Mouse (Mus musculus) urinary bladder, postnatal 10 days (tissue): ENCODE results near the gene Dab1.

Source experiments
- DNase-seq: peaks from one replicate; pipeline ENCODE4 v3.0.0; 2022; ENCODE audit warnings: low spot score

Dab1 gene

DNA sequence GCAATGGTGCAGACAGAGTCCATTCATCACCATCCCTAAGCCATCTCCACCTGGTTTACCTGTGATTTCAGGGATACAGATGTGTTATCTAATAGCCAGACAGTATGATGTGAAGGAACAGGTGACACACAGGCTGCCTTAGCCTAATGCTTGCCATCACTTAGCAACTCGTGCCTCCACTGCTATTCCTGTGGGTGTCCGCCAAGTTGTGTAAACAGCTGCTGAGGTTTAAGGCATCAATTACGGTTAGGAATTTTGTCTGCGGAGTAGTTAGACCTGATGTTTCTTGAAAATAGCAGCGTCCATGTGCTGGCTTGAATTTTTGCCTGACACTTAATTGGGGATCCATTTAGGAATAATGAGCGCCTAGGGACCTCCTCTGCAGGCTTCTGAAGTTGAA is 487.1 kb downstream of the Dab1 start:
- no peak for DNase-seq

DNA sequence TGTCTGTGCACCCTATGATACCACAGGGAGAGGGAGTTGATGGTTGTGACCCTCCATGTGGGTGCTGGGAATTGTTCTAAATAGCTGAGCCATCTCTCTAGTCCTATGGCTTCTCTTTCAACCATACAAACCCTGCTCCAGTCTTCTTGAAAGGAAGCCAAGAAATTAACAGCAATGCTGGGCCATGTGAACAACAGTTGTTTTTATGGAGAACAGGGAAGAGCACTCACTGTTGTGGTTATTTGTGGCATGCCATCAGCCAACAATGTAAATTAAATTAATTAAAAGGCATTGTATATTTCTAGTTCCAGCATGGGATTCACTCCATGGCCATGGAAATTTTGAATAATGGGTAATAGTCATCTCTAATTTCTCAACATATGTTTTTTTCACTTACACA is 492.5 kb downstream of the Dab1 start:
- DNase-seq = no peak

DNA sequence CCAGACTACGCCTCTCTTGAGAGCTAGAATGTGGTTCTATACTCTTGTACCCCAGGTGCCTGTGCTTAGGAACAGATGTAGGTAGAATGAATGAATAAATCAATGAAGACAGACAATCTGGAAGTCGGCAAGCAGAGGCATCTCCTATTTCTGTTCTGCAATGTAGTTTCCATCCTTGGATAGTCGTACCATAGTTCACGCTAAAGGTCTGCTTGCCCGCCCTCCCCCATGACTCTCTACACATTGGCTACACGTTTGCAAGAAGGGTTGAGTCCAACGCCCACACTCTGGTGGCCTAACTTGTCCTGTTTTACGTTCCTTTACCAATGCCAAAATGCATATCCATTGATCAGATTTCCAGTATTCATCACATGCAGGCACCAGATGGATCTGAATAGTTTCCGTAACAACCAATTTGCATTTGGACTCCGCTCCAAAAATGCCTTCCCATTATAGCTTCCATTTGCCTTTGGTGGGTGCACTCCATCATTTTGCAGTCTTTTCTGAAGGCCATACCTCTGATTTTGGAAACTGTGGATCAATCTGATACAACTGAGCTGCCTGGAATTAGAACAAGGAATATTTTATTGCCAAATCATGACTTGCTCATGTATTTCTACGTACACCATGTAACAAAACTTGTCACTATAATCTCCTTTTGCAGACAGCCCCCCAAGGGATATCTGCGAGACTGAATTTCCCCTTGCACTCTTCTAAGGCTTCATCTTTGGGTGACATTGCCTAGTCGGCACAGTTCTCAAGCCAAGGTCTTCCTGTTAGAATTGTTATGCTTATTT is 494.2 kb downstream of the Dab1 start:
- no peak for DNase-seq

DNA sequence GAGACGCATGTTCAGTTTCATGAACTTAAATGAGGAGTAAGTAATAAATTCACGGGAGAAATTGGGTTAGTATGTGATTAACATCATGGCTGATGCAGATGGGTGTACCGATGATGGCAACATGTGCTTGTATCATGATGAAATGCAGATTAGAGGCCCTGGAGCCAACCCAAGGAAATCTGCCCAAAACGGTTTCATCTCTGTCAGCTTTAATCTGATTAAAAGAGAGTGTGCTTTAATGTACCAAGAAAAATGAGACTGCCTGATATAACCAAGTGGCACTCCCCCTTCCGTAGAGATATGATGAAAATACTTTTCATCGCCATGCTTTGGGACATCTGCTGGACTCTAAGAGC is 494.8 kb downstream of the Dab1 start:
- DNase-seq = no peak

DNA sequence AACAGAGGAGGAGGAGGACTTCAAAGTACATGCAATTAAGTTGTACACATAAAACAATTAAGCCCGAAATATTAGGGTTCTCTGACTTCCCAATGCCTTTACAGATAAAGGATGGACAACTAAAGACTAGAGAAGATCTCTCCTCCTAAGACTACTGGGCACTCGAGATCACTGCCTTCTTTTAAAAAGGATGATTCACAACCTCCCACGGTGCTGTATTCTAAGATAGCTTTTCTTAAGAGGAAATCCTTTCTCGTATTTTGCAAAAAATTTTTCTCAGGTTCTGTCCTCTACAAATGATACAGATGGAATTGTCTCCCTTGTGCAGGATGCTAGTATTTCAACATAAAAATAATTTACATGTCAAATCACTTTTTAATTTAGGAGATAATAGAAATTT is 500.9 kb downstream of the Dab1 start:
- no peak for DNase-seq

DNA sequence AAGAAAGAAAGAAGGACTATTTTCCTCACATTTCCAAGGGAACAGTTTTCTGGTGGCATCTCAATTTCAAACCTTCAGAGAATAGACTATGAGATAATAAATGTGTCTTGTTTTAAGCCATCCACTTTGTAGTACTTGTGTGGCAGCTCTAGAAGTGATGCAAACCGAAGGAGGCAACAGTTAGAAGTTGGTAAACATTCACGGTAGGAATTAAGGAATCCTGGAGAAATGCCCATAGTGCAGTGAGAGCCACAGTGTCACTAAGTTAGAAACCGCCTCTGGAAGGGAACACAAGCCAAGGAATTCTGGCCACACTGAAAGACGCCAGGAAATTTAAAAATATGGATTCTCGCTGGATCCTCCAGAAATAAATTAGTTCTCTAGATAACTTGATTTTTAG is 502.8 kb downstream of the Dab1 start:
- DNase-seq = no peak

DNA sequence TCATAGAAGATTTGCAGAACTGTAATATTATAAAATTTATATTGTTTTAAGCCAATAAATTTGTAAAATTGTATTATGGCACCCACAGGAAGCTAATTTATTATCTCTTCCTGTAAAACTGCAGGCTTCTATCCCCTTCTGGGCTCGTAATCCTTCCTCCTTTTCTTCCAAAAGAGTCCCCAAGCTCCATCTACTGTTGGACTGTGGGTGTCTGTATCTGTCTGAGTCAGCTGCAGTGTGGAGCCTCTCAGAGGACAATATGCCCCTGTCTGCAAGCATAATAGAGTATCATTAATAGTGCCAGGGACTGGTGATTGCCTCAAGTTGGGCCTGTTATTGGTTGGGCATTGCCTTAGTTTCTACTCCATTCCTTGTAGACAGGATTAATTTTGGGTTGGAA is 503.2 kb downstream of the Dab1 start:
- DNase-seq = no peak

DNA sequence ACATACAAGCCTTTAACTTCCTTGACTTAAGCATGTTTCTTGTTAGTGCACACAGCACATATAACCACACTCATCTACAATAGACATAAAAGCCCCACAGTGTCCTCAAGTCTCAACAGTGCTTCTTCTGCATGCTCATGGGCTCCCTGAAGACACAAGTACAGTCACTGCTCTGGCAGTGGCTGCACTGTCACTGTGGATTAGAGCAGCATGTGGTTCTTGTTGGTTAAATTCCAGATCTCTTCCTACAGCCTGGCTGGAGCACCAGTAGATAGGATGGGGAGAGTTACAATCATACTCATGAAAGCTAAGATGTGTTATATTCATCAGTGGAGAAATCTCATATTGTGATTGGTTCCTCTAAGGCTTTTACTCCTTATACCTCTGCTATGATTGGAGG is 534.5 kb downstream of the Dab1 start:
- DNase-seq = no peak

DNA sequence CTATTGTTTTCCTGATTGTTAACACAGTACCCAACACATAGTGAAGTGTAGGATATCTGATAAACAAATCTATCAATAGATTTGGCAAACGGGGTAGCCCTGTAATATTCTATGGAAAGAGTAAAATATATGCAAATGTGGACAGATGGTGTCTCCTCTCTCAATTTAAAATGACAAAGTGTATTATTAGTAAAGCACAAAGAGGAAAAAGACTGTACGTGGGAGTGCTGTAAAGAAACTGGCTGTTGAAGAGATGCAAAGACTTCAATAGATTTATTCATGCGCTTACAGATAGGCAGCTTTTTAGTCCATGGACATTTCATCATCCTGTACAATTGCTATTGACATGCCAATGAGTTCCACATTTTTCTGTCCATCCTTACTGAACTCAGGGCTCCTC is 558.9 kb downstream of the Dab1 start:
- no peak for DNase-seq

DNA sequence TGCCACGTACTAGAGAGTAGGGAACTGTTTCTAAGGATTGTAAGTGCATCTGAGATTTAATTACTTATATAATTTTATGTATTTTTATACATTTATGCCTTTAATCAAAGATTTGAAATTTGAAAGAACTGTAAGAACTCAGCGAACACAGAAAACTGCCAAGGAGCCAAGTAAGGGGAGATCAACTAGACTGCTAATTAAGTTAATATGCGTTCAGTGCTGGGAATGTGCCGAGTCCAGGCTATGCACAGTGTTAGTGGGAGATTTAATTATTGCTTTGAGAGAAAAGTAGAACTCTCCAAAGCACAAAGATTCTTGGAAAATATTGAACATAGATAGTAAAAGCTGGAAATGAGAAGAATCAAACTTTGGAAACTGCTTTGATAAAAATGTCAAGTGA is 567.2 kb downstream of the Dab1 start:
- no peak for DNase-seq

DNA sequence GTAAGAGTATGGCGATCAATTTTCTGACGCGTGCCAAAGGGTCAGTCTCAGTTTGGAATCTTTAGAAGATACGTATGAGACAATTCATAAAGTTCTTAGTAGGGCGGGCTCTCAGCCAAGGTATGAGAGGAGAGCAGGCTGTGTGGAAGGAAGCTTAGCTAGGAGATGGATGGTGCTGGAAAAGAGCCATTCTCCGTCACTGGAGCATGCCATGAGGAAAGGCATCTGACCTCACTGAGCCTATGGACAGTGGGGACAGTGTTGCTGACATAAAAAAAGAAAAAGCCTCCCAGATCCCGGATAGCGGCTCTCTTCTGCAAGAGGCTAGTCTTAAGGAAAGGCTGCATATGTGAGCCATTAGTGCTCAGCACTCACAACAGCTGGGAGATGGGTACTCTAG is 579.5 kb downstream of the Dab1 start:
- DNase-seq = no peak

DNA sequence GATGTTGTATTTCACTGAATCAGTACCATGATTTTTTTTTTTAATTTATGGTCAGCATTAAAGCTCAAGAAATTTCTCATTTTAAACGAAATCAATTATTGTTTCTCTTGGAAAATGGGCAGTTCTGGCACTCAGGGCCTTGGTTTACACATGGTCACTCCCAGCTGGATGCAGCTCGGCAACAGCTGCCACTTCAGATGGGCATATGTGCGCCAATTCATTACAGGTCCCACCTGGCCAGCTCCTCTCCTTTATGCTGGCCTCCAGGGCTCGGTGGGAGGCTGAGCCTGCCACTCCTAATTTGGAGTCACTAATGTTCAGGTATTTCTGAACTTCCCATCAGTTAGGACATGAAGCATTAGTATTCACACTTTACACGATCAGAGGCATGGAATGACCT is 582.5 kb downstream of the Dab1 start:
- DNase-seq = no peak

DNA sequence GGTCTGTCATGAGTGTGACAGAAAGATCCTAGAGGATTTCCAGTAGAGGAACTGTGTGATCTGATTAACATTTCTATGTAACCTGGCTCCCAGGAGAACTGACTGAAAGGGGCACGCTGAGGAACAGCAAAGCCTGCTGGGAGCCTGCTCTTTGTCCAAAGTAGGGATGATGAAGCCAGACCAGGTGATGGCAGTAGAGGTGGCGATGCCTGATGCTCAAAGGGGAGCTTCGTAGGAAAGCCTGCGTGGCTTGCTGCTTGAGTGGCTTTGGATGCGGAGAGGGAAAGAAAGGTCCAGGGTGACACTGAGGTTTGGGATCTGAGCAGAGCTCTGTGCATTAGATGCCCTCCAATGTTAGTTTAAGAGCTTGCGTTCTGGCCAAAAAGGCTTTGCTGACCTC is 584.9 kb downstream of the Dab1 start:
- no peak for DNase-seq

DNA sequence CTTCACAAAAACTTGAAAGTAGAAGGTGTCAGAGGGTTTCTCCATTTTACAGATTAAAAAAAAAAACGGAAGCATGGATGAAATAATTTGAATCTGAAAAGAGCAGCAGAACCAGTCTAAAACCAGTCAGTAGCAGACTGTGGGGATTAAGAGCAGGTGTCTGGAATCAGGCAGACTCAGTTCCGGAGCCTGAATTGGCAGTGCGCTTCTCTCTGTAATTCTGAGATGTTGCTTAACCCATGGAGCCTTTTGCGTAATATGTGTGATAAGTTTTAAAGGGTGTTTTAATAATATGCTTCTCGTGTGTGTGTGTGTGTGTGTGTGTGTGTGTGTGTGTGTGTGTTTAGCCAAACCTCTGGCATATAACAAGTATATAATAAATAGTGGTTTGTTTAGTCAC is 587.5 kb downstream of the Dab1 start:
- no peak for DNase-seq

DNA sequence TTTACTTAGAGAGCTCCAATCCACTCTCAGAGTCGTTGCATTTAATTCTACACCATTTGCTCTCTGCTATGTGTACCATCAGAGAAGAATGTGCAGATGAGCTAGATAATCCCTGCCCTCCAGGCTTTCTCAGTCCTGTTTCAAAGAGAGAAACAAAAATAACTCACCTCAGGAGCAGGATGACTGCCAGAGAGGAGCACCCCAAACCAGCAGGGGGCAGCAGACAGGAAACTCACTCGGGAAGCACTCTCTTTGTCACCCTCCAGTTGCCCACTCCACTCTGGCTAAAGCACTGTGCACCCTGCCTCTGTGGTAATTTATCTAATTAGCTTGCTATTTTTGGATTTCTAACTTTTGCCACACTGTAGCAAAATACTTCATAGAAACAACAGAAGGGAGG is 589.9 kb downstream of the Dab1 start:
- DNase-seq = no peak

DNA sequence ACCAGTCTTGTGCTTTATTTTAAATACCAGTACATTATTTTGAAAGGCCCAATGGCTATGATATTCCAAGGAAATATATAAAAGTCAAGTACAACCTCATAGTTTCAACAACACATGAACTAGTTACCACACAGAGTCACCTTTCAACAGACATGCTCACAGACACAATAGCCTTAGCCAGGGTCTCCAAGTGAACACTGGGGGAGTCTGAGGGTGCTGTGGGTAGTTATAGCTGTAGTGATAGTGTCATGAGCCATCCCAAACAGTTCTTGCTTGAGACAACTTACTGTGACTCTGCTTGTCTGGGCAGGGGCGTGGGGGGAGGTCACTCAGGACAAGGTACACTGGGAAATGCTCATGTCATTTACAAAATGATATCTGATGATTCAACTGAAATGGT is 591.6 kb downstream of the Dab1 start:
- DNase-seq = no peak

DNA sequence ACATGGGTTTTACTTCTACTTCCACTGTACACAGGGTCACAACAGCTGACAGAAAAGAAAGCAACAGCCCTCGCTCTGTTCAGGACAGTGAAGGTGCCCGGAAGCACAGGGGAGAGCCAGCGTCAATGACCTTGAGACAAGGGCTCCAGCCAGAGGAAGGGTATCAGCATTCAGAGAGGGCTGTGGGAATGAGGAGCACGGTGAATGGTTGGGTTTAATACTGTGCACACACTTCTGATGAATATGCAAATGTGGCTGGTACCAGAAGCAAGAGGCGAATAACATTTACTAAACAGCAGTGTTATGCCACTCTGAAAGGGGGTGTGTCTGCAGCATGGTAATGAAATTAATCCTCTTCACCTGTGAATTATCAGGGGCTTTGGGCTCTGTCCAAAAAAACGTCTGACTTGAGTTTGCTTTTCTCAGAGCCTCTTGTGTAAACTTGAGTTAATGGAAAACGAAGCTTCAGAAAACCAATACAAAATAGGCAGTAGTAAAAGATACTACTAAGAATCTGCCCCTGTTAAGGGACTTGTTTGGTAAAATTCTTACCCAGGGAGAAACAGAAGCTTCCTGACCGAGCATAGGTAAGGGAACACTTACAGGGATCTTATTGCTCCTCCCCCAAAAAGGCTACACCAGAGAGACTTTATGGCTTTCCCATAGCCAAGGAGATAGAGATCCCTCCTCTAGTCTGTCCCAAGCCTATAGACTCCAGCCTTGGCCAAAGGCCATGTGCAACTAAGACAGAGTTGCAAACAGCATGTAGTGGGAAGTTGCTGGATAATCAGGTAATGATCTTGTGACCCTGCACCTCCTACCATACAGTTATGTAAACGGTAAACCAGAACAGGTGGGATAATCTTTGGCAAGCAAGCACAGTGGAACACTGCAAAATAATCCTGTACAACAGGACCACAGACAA is 592.6 kb downstream of the Dab1 start:
- no peak for DNase-seq

DNA sequence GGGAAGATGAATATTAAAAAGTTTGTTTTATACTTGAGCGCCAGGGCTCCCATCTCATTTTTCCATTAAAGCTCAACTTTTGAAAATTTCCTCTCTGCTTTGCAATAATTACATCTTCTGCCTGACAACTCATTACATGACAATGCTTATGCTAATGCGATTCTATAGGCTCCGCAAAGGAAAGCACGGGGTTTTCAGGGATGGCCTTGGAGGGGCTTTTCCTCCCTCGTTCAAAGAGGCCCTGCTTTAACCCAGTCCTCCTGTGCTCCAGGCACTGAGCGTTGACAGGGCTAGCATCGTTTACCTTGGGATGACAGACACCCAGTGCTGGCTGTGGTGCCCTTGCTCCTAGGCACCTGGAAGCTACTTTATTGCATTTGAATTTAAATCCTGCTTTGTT is 595.6 kb downstream of the Dab1 start:
- DNase-seq = no peak

DNA sequence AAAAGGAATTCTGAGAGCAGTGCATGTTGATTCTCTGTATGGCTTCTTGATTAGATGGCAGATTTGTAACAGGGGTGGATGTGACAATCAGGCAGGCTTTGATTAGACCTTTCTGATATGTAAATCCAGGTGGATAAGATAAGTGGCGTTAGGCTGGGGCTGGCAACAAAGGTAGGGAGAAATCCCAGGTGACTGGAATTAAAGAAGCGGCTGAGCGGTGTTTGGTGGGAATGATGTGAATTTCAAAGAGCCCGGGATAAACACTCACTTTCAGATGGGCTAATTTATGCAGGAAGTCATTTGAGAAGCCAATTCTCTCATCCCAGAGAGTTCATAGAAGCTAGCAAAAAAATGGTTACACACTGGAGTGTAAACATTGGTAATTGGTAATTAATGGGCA is 598.2 kb downstream of the Dab1 start:
- DNase-seq = no peak

DNA sequence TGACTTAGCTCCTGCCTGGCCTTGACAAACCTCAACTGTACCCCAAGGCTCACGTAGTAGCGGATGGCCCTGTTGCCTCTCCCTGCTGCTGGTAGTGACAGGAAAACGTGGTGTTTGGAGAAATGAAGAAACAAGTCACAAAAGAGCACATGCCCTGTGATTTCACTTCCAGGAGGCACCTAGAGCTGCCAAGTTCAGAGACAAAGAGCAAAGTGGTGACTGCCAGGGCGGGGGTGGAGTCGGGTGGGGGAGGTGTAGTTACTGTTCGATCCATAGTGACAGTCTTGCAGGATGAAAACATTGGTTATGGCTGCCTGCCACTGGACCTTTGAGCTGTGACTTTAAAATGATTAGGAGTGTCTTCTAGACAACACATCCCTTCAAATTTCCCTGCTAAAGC is 599.6 kb downstream of the Dab1 start:
- no peak for DNase-seq

DNA sequence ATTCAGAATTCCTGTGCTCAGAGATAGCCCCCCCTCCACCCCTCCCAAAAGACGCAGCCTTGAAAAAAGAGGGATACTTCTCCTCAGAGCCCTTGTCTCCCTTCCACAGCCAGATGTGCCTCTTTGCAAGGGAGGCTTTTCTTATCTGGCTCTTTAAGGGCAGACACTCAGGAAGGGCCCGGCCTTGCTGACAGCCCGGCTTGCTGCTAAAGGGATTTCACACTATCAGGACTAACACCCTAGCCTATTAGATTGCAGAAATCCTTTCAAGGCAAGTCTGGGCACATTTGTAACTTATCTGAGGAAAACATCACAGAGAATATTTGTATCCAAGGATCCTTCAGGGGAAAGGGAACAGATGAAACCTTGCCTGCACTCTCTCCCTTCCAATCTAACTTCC is 600.9 kb downstream of the Dab1 start:
- no peak for DNase-seq

DNA sequence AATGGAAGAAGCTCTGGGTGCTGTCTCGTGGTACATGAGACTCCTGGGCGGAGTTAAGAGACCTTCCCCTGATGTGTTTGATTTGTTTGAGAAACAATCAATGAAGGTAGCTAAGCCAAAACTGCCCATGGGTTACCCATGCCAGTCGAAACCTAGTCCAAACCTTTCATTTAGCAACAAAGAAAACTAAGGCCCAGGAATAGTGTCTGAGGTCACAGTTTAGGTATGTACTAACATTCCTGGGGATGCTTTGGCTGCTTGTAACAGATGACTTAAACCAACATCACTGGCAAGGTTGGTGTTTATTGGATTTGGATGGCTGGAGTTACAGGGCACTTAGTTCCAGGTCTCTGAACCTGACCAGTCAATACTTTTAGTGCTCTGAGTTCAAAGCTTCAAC is 610.1 kb downstream of the Dab1 start:
- DNase-seq = no peak

DNA sequence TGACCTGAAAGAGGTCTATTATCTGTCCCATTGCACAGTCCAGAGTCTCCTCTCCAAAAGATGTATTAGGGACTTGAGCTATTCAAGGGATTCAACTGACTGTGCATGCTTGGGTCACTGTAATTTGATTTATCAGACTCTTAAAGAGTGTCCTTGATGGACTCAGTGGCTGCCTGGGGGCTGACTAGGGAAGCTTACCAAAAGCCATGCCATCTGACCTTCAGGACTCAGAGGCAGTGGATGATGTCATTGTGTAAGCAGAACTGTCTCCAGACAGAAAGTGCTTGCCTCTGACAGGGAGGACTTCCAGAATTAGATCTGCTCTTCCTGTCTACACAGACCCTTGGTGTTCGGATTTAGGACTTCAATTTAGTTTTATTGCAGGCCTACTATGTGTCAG is 627.3 kb downstream of the Dab1 start:
- DNase-seq = no peak

DNA sequence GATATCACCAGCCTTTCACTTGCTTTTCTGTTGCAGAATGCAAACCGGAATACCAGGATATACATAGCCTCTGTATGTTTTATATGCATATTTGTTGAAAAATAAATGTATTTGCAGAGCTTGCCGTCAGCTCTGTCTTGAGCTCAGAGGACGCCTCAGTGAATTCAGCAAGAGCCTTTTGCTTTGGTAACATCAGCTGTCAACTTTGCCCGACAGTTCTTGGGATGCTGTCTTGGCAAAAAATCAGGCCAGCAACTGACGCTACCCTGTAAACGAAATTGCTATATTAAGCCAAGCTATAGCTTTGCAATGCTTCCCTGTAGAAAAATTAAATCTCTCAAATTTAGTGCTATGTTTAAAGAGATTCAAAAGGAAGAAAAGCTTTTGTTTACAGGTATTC is 630.3 kb downstream of the Dab1 start:
- no peak for DNase-seq
